Mouse (Mus musculus) CH12.LX (cell line): ENCODE measurements at regions not wholly inside any gene's neighbourhood (a gene's known extent, or its start where the extent isn't known, plus 50 kb on each side); places are given as distances from the start of the nearest gene placed in this dataset.

ENCODE experiments used
- DNase-seq: peaks from one replicate; pipeline ENCODE4 v3.0.0-alpha.2; 2013; ENCODE audit errors: extremely low read depth
- H3K27ac ChIP-seq: 2 replicates; pipeline ENCODE4 v1.5.1; 2012; ENCODE audit warnings: low read depth, mild to moderate bottlenecking, control low read depth, moderate library complexity; ENCODE audit not compliant: insufficient read depth
- H3K27me3 ChIP-seq: replicated peaks from 2 replicates; pipeline ENCODE3; 2012; ENCODE audit warnings: inconsistent platforms
- H3K36me3 ChIP-seq, 2 experiments: replicated peaks in 1 of 2; 2 replicates each; pipeline versions ENCODE3 to v1.6.1; 2012; ENCODE audit warnings: inconsistent platforms in 1 of 2, low read length in 1 of 2, mild to moderate bottlenecking in 1 of 2, mixed read lengths in 1 of 2, moderate library complexity in 1 of 2; ENCODE audit not compliant: control insufficient read depth in 1 of 2, insufficient read depth in 1 of 2
- H3K4me1 ChIP-seq, 2 experiments: 2 replicates each; pipeline ENCODE4 v1.6.1; 2012; ENCODE audit warnings: inconsistent platforms in 1 of 2, moderate library complexity in 1 of 2; ENCODE audit not compliant: insufficient read depth in 2 of 2, control insufficient read depth in 1 of 2
- H3K4me2 ChIP-seq: 2 replicates; pipeline ENCODE4 v1.6.1; 2012; ENCODE audit warnings: low read depth, mild to moderate bottlenecking, control low read depth; ENCODE audit not compliant: poor library complexity, insufficient read depth, severe bottlenecking
- H3K4me3 ChIP-seq, 3 experiments: fragments of 150-350 bp in 1 of 3; sonication (generic) in 1 of 3; replicated peaks in 1 of 3; 2 replicates each; pipeline versions ENCODE3 to v1.5.1; 2011 to 2012; ENCODE audit warnings: low read depth in 2 of 3, low read length in 2 of 3, mild to moderate bottlenecking in 2 of 3, moderate library complexity in 2 of 3, control low read depth in 1 of 3, improper control_type of control experiment in 1 of 3, inconsistent platforms in 1 of 3, mixed read lengths in 1 of 3; ENCODE audit not compliant: poor library complexity in 1 of 3
- H3K79me2 ChIP-seq: replicated peaks from 2 replicates; pipeline ENCODE4 v1.6.1; 2012; ENCODE audit warnings: mild to moderate bottlenecking, moderate library complexity; ENCODE audit not compliant: control insufficient read depth, poor library complexity, insufficient read depth, severe bottlenecking; ENCODE audit errors: extremely low read depth
- H3K9ac ChIP-seq: 2 replicates; pipeline ENCODE4 v1.6.1; 2012; ENCODE audit warnings: low read depth, mild to moderate bottlenecking, control low read depth, moderate library complexity; ENCODE audit not compliant: insufficient read depth
- H3K9me3 ChIP-seq: replicated peaks from 2 replicates; pipeline ENCODE3; 2012; ENCODE audit warnings: low read length, inconsistent platforms, mixed read lengths
- MAFK ChIP-seq: IDR thresholded peaks from 2 replicates; pipeline ENCODE4 v1.6.1; 2011; ENCODE audit warnings: low read length, improper control_type of control experiment; ENCODE audit not compliant: insufficient replicate concordance
- MAZ ChIP-seq: IDR thresholded peaks from 2 replicates; pipeline ENCODE4 v1.6.1; 2012; ENCODE audit warnings: low read depth, mild to moderate bottlenecking, inconsistent platforms, low read length, improper control_type of control experiment, moderate library complexity
- MYC ChIP-seq: IDR thresholded peaks from 2 replicates; pipeline ENCODE4 v1.6.1; 2011; ENCODE audit warnings: low read depth, mild to moderate bottlenecking, improper control_type of control experiment, low read length
- TCF12 ChIP-seq: IDR thresholded peaks from 2 replicates; pipeline ENCODE4 v1.6.1; 2014; ENCODE audit warnings: low read depth, mild to moderate bottlenecking, inconsistent platforms, low read length, improper control_type of control experiment
- dilution Hi-C: fragments of 300-500 bp; cut with MboI; formaldehyde crosslinking; loops from 2 replicates; pipeline ENCODE4 v1.14.3; 2020; ENCODE audit warnings: low sequenced_read_pairs; ENCODE audit not compliant: extremely low pct_unique_long_range_greater_than_20kb, extremely low pct_ligation_motif_present
- in situ Hi-C: fragments of 300-500 bp; cut with MboI; formaldehyde crosslinking; loops from 3 replicates; pipeline ENCODE4 v1.14.3; 2019; ENCODE audit warnings: low sequenced_read_pairs, low pct_ligation_motif_present, low pct_unique_long_range_greater_than_20kb, mixed read lengths

- DNase-seq, result no peak
- H3K4me1 ChIP-seq, result no peaks in the 10 kb centered on the region
- dilution Hi-C loops, result no loop called here
- TF ChIP-seq MYC (no peak), TCF12 (no peak), MAZ (no peak), MAFK (no peak)
- TF ChIP-seq, all 38 proteins: peak for 0
- Histone ChIP-seq H3K79me2 (no peaks in the 10 kb centered on the region), H3K27ac (no peak overlapping the region), H3K4me2 (no peak overlapping the region), H3K4me3 (no peak overlapping the region), H3K27me3 (no peaks in the 10 kb centered on the region), H3K9ac (no peak overlapping the region), H3K36me3 (no peaks in the 10 kb centered on the region), H3K9me3 (no peaks in the 10 kb centered on the region)
- in situ Hi-C loops, result no loop called here
These were observed 177.1 kb downstream of the Sis start for GRCm38 (mm10) chr3:72790611-72791010.
